Mouse (Mus musculus): ENCODE measurements around the gene Snrpe. TPM values are rescaled to one million over a fixed set of nuclear protein-coding genes. Genes with fewer than 3 reads are reported as not detected.

The Snrpe gene
- polyA plus RNA-seq, 1 experiment from 2014 or later = 785 TPM

DNA sequence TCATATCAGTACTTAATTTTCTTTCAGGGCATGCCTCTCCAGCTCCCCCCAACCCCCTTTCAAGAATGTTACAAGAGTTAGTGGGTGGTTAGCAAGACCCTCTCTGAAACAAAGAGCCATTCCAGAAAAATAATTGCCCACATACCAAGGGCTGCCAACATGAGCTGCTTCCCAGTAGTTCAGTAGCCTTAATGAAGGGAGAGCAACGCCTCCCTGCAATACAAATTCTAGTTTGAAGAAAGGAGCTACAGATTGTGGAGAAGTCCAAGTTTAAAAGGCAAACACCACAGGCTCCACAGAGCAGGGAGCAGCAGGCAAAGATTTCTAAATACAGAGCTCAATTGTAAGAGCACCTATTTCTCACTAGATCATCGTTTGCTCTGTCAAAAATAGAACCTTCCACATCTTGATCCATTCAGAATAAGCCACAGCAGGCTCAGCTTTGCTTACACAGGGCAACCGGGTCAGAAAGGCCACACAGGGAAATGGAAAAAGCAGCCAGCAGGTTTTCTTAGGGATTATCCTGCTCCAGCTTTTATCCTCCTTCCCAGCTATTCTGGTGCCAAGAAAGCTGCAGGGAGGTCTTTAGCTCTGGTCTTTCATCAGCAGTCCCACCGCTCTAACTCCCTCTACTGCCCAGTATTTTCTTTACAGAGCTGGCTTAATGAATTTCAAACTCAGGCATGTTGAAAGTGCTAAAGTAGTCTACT, 13.6 kb downstream of the Snrpe start:
- ATAC-seq (ENCODE audit: insufficient number of reproducible peaks, insufficient read depth, low FRiP score, low read depth) = peak; percentile 80; the same call in 1 of the 2 replicates
- H3K4me1 ChIP-seq (ENCODE audit: control insufficient read depth, insufficient read depth, low read length) = 0 out of 2 replicates have a peak, but pooled peaks cover 10% of the 10 kb centered on the region
- H3K4me3 ChIP-seq (ENCODE audit: low read depth, low read length) = no peak overlapping the region
- WGBS = 10% methylated on average over 4 of the region's 4 CpGs
- 0 out of 2 replicates have a peak, but pooled peaks cover 3% of the 10 kb centered on the region for H3K36me3 ChIP-seq (ENCODE audit: control insufficient read depth, insufficient read depth, low read length)
- H3K27me3 ChIP-seq (ENCODE audit: control insufficient read depth, insufficient read depth, low read length) = no peaks in the 10 kb centered on the region
- H3K9me3 ChIP-seq (ENCODE audit: control insufficient read depth, low read depth, low read length) = no peaks in the 10 kb centered on the region
- 0 out of 2 replicates have a peak overlapping the region, but pooled peaks have one; percentile 2 for H3K4me2 ChIP-seq (replicated peaks; ENCODE audit: low read depth, low read length)
- H3K27ac ChIP-seq (ENCODE audit: low read length) = peak overlapping the region; percentile 39; the same call in 1 of the 2 replicates
- H3K9ac ChIP-seq (replicated peaks; ENCODE audit: low read depth, low read length) = no peak overlapping the region

DNA sequence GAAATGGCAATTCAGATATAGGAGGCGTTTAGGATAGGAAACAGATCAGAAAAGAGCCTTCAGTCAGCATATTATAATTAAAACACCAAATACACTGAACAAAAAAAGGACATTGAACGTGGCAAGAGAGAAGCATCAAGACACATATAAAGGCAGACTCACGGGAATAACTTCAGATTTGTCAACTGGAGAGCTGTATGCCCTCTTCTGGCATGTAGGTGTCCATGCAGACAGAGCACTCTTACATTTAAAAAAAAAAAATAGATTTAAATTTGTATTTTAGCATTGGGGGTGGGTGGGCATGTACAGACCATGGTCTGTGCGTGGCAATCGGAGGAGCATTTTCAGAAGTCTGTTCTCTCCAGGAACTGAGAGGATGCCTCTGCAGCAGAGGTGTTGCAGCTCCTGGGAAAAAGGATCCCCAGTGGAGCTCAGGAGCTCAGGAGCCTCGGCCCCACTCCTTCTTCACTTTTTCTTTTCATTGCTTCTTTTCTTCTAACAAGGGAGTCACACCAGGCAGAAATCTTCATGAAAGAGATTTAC, 24.0 kb downstream of the Snrpe start:
- ATAC-seq (ENCODE audit: insufficient number of reproducible peaks, insufficient read depth, low FRiP score, low read depth) = no peak
- no peaks in the 10 kb centered on the region for H3K4me1 ChIP-seq (ENCODE audit: control insufficient read depth, insufficient read depth, low read length)

DNA sequence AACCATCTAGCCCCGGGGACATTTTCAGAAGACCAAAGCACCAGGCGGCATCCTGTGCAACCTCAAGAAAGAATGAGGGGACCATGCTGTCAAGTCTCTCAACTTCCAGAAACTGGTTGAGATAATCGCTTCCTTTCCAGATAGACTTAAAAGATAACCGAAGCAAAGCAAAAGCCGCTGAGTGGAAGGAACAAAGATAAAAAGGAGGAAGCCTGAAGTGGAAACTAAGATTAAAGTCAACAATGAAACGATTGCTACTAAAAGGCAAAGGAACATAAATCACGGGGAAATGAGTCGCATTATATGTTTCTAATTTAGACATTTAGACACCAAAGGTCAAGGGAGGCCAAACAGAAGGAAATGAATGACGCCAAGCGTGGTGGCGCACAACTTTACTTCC, 38.8 kb downstream of the Snrpe start:
- WGBS = 75% methylated on average over 11 of the region's 11 CpGs
- no peak for ATAC-seq (ENCODE audit: insufficient number of reproducible peaks, insufficient read depth, low FRiP score, low read depth)
- H3K4me2 ChIP-seq (replicated peaks; ENCODE audit: low read depth, low read length) = no peak overlapping the region
- H3K36me3 ChIP-seq (ENCODE audit: control insufficient read depth, insufficient read depth, low read length) = no peaks in the 10 kb centered on the region
- no peaks in the 10 kb centered on the region for H3K27me3 ChIP-seq (ENCODE audit: control insufficient read depth, insufficient read depth, low read length)
- H3K9me3 ChIP-seq (ENCODE audit: control insufficient read depth, low read depth, low read length) = peaks cover 4% of the 10 kb centered on the region; the same call in 1 of the 2 replicates
- H3K4me3 ChIP-seq (ENCODE audit: low read depth, low read length) = no peak overlapping the region
- no peak overlapping the region for H3K27ac ChIP-seq (ENCODE audit: low read length)
- H3K4me1 ChIP-seq (ENCODE audit: control insufficient read depth, insufficient read depth, low read length) = no peaks in the 10 kb centered on the region
- H3K9ac ChIP-seq (replicated peaks; ENCODE audit: low read depth, low read length) = no peak overlapping the region

More for the DNA sequence above, 24.0 kb downstream of the Snrpe start:
- no peak overlapping the region for H3K9ac ChIP-seq (replicated peaks; ENCODE audit: low read depth, low read length)
- H3K4me3 ChIP-seq (ENCODE audit: low read depth, low read length) = no peak overlapping the region
- no peaks in the 10 kb centered on the region for H3K27me3 ChIP-seq (ENCODE audit: control insufficient read depth, insufficient read depth, low read length)
- no peak overlapping the region for H3K4me2 ChIP-seq (replicated peaks; ENCODE audit: low read depth, low read length)
- no peaks in the 10 kb centered on the region for H3K36me3 ChIP-seq (ENCODE audit: control insufficient read depth, insufficient read depth, low read length)
- 78% methylated on average over 6 of the region's 6 CpGs for WGBS
- H3K27ac ChIP-seq (ENCODE audit: low read length) = no peak overlapping the region
- H3K9me3 ChIP-seq (ENCODE audit: control insufficient read depth, low read depth, low read length) = no peaks in the 10 kb centered on the region

Other genes with a start within 250 kb of the Snrpe start
- 4.9 and 5.6 TPM in 2 replicates for gene Etnk2, start 246.7 kb downstream of the Snrpe start, polyA plus RNA-seq (2014; fragmentation: Nextera tagmentation; extraction: Ambion mirVana)
- gene Sox13, start 185.9 kb downstream of the Snrpe start, polyA plus RNA-seq (2014; fragmentation: Nextera tagmentation; extraction: Ambion mirVana) = 8.2 and 8.5 TPM in 2 replicates
- gene Zbed6, start 50.6 kb upstream of the Snrpe start, polyA plus RNA-seq (2014; fragmentation: Nextera tagmentation; extraction: Ambion mirVana) = not detected in 2 replicates
- gene Gm38394, start 51.0 kb upstream of the Snrpe start, polyA plus RNA-seq (2014; fragmentation: Nextera tagmentation; extraction: Ambion mirVana) = 18.2 and 18.6 TPM in 2 replicates
- gene Lax1, start 79.8 kb upstream of the Snrpe start, polyA plus RNA-seq (2014; fragmentation: Nextera tagmentation; extraction: Ambion mirVana) = 0.35 and 0.42 TPM in 2 replicates
- 38.3 and 38.8 TPM in 2 replicates for gene Atp2b4, start 190.8 kb upstream of the Snrpe start, polyA plus RNA-seq (2014; fragmentation: Nextera tagmentation; extraction: Ambion mirVana)

All from stomach, embryonic 14.5 days (tissue).